Mouse (Mus musculus): Measurements from ENCODE around the gene Mfap3l.
"Not testable (repeated sequence)": the region's sequence is repeated elsewhere in the genome, so short reads cannot be mapped to it uniquely, and the experiment has no call there.

GRCm38 (mm10) chr8:60591352-60592105, 41.1 kb upstream of the Mfap3l start:
- TF ChIP-seq CTCF (IDR thresholded peaks at IDR 0.05; ENCODE audit: control insufficient read depth, insufficient read depth, insufficient read length); CEBPB (IDR thresholded peaks at IDR 0.05; ENCODE audit: low read depth); MAX (IDR thresholded peaks at IDR 0.05); USF1 (IDR thresholded peaks at IDR 0.05; ENCODE audit: low read depth): not testable (repeated sequence)

Data from C2C12 (cell line).